Mouse (Mus musculus): ENCODE measurements around the gene Gon4l.
"Not testable (repeated sequence)": the region's sequence is repeated elsewhere in the genome, so short reads cannot be mapped to it uniquely, and the experiment has no call there.

- TF ChIP-seq PAX5 (IDR thresholded peaks at IDR 0.05; ENCODE audit: low read length); JUND (conservative IDR thresholded peaks at IDR 0.05; ENCODE audit: low read depth, low read length); MAX (IDR thresholded peaks at IDR 0.05; ENCODE audit: low read length); CHD1 (IDR thresholded peaks at IDR 0.05; ENCODE audit: low read depth, low read length); ETS1 (conservative IDR thresholded peaks at IDR 0.05; ENCODE audit: low read depth, low read length); ZNF384 (IDR thresholded peaks at IDR 0.05; ENCODE audit: low read depth, low read length); CHD2 (IDR thresholded peaks at IDR 0.05; ENCODE audit: low read length); POLR2A (IDR thresholded peaks at IDR 0.05; ENCODE audit: low read depth, low read length); MAZ (IDR thresholded peaks at IDR 0.05; ENCODE audit: low read depth, low read length); UBTF (IDR thresholded peaks at IDR 0.05; ENCODE audit: low read depth, low read length): not testable (repeated sequence)
- TF ChIP-seq CTCF (conservative IDR thresholded peaks at IDR 0.05 in 1 of 2, IDR thresholded peaks at IDR 0.05 in 1 of 2; ENCODE audit: low read depth in 2 of 2, low read length in 2 of 2), result peak in 1 of 2 experiments; percentile 12; a peak in 1 of 4 replicates
Observed at GRCm38 (mm10) chr3:88797507-88797906, 37.5 kb upstream of the Gon4l start.

Data from CH12.LX (cell line).